Mouse (Mus musculus): ENCODE results near the gene Cyp2t4.

- no peak for TF ChIP-seq GATA1 (IDR thresholded peaks at IDR 0.05; ENCODE audit: low read length)
- no peak for TF ChIP-seq TAL1 (IDR thresholded peaks at IDR 0.05; ENCODE audit: low read length)
Measured at GRCm38 (mm10) chr7:27184964-27185363, 31.4 kb downstream of the Cyp2t4 start.

All from erythroblast, embryonic 14.5 days (primary cell).